Mouse (Mus musculus) Muller cell, postnatal 12 days (primary cell): ENCODE measurements at regions not wholly inside any gene's neighbourhood (a gene's known extent, or its start where the extent isn't known, plus 50 kb on each side); places are given as distances from the start of the nearest gene placed in this dataset.
A peak's percentile ranks its signal among the peaks of the same experiment; 100 is the strongest.

Source experiments
- DNase-seq: peaks from one replicate; pipeline ENCODE4 v3.0.0-alpha.2; 2015; ENCODE audit errors: inconsistent ontology term

GRCm38 (mm10) chr1:23207843-23208242 lies 105.8 kb upstream of the 4933415F23Rik start:
- no peak for DNase-seq

DNA sequence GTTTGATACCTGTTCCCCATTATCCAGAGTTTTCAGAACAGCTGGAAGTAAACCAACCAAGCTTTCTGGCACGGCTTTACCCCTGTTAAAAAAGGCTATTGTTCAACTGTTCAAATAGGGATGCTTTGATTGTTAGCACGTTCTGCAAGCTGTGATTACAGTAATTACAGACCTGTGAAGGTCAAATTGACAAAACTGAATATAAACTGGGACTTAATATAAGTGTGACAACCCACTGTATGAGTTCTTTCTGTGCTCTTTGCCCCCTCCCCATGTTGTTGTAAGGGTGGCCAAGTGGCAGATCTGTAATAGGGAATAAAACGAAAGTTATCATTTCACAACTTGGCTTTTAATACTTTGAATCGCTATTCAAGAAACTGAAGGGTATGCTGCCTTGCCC lies 105.0 kb upstream of the 4933415F23Rik start:
- no peak for DNase-seq

GRCm38 (mm10) chr1:23202511-23203435 lies 100.7 kb upstream of the 4933415F23Rik start:
- peak; percentile 84 for DNase-seq

DNA sequence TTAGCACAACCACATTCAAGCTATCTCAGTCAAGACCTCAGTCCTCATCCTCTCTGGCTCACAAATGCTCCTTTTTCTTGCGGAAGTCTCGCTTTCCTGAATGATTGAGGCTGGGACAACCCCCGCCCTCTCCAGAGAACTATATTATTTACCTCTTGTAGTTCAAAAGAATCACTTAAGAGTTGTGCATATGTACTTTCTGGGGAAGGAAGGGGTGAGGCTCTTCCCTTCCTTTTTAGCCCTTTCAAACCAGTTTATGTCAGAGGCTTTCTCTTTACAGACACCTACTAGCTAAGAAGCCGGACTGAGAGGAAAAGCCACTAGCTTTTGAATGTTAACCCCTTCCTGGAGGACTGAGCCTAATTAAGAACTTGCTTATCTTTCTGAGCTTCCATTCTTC lies 98.4 kb upstream of the 4933415F23Rik start:
- no peak for DNase-seq

DNA sequence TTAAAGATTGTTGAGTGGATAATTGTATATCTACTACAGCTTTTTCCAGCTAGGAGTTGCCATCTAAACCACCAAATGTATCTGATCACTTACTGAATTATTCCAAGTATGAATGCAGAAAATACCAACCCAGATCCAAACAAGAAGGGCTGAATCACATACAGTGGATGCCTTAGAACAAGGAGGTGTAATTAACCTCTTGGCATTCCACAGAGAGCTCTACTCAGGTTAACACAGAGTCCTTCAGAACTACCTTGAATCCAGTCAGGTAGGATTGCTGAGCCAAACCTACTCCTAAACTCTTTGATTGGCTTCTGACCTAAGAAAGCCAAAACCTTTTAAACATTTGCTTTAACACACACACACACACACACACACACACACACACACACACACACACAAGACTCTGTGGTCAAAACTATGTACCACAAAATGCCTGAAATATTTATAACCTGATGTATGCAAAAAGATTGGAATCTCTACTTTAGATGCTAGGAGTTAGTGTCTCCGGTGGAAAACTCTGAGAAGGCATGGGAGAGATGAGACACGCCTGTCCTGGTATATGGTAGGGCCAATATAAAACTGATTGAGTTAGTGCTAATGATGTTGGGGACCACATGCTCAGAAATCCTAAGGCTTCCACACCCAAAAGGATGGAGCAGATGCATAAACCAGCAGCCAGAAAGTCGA lies 88.4 kb upstream of the 4933415F23Rik start:
- peak; percentile 90 for DNase-seq

DNA sequence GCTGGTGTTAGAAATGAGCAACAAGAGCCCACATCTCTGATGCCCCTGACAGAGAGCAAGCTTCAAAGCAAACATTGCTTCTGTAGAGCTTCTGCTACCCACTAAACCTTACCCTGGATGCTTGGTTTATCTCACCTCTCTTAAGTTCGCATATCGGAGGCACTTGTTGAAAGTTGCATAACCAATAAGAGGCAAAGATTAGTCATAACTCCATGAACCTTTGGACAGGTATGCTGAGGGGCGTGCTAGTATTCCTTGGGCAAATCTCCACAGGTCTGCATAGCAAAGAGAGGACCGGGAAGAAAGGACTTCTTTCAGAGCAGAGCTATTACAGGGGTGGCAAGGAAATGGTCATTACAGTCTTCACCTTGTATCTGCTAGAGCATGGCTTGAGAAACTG lies 87.7 kb upstream of the 4933415F23Rik start:
- no peak for DNase-seq

- DNase-seq = no peak
Measured at GRCm38 (mm10) chr1:23188216-23188615, 86.2 kb upstream of the 4933415F23Rik start.

GRCm38 (mm10) chr1:23187446-23188206 lies 85.6 kb upstream of the 4933415F23Rik start:
- no peak for DNase-seq

GRCm38 (mm10) chr1:23184728-23185127 lies 82.7 kb upstream of the 4933415F23Rik start:
- no peak for DNase-seq

- no peak for DNase-seq
Measured at GRCm38 (mm10) chr1:23182541-23182940, 80.5 kb upstream of the 4933415F23Rik start.

DNA sequence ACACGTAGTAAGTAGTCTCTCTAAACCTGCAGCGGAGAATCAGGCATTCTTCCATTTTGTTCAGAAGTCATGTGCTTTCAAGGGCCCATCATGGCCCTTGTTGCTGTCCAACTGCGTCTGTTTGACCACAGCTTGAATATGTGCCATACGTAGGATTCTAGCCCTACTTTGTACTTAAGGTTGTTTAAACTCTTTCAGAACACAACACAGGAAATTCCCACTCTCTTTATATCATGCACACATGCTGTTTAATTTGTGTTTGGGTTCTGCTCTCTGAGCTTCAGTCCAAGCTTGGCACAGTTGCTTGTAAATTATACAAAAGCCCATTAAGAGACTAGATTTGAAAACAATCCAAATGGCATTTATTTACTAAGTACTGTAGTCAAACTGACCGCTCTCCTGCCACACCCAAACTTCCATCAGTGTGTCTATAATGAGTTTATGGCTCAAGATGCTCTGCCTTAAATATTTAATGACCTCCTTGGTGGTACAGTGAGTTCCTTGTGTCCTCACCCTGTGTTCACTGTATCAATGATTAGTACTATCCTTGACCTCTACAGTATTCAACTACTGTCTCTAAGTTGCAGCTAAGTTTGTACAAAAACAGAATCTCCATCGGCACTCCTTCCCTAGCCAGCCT lies 76.4 kb upstream of the 4933415F23Rik start:
- peak; percentile 42 for DNase-seq

DNA sequence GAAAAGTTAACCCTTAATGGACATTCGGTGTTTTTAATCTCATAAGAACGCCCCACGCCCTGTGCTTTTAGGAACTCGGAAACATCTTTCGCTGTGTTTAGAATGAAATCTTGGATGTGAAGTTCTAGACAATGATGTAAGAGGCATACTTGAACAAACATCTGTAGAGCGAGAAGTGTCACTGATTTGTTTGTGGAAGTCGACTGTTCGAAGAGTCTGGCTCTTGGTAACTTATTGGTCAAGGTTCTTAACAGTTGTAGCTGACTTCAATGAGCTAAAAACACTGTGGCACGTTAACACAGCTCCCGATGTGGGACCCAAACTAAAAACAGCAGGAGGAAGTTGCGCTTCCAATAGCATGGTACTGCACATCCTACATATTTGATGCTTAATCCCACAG lies 72.0 kb upstream of the 4933415F23Rik start:
- no peak for DNase-seq

GRCm38 (mm10) chr1:23173054-23173802 lies 71.2 kb upstream of the 4933415F23Rik start:
- DNase-seq = peak; percentile 43

DNA sequence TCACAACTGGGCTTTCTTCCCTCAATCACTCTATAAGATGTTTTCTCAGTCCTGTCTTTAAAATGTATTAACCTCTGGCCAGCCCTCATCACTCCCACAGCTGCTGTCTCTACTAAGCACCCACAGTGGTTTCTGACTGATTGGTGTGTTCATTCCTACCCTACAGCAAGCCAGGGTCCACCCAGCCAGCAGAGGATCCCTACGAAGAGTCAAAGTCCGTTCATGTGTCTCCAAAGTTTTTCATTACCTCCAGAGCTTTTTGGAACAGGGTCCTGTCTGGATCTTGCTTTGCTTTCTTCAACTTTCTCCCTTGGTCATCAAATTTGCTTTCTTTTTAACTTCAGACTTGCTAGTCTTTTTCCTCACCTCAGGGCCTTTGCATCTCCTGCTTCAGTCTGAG lies 69.3 kb upstream of the 4933415F23Rik start:
- no peak for DNase-seq

- peak; percentile 32 for DNase-seq
Measured at GRCm38 (mm10) chr1:23170711-23171110, 68.7 kb upstream of the 4933415F23Rik start.

GRCm38 (mm10) chr1:23168504-23168903 lies 66.5 kb upstream of the 4933415F23Rik start:
- DNase-seq = no peak

DNA sequence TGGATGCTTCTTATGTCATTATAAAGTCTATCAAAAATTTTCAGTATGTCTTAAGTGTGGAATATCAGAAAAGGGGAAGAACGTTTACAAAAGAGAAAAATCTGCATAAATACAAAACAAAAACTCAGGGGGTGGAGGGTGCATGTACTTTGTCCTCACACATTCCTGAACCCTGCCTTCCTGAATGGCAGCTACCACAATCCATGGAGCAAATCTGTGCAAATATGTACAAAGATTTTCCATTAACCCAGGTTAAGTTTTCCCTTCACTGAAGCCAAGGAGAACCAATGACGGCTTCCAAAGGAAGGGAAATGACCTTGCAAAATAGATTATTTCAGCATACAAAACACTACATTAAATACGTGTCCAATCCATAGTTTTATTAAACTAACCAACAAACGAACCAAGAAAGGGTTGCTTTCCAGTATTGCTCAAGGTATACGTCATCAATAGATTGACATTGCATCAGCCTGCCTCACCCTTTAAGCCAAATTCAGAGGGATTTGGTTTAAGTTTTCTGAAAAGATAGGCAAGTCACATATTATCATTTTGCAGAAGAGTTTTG lies 61.4 kb upstream of the 4933415F23Rik start:
- no peak for DNase-seq

GRCm38 (mm10) chr1:23162766-23163165 lies 60.7 kb upstream of the 4933415F23Rik start:
- peak; percentile 78 for DNase-seq
